Mouse (Mus musculus) retina, adult 2 months (tissue): ENCODE results near the gene Ntan1.
"Not testable (repeated sequence)": the region's sequence is repeated elsewhere in the genome, so short reads cannot be mapped to it uniquely, and the experiment has no call there.

Experiments used
- DNase-seq: peaks from one replicate; pipeline ENCODE4 v3.0.0-alpha.2; 2012; ENCODE audit warnings: low read depth, low spot score

The Ntan1 gene

GRCm38 (mm10) chr16:13830444-13830843, 11.8 kb downstream of the Ntan1 start:
- no peak for DNase-seq

- no peak for DNase-seq
Observed at GRCm38 (mm10) chr16:13831606-13832005, 13.0 kb downstream of the Ntan1 start.

GRCm38 (mm10) chr16:13834382-13834781, 15.7 kb downstream of the Ntan1 start:
- no peak for DNase-seq

- DNase-seq: no peak
Observed at GRCm38 (mm10) chr16:13840056-13840455, 21.4 kb downstream of the Ntan1 start.

GRCm38 (mm10) chr16:13840956-13841355, 22.3 kb downstream of the Ntan1 start:
- DNase-seq: no peak

GRCm38 (mm10) chr16:13845031-13845430, 26.4 kb downstream of the Ntan1 start:
- no peak for DNase-seq

- no peak for DNase-seq
Observed at GRCm38 (mm10) chr16:13846675-13847074, 28.0 kb downstream of the Ntan1 start.

- no peak for DNase-seq
Observed at GRCm38 (mm10) chr16:13848310-13848709, 29.7 kb downstream of the Ntan1 start.

GRCm38 (mm10) chr16:13851446-13851845, 32.8 kb downstream of the Ntan1 start:
- no peak for DNase-seq

- DNase-seq: no peak
Observed at GRCm38 (mm10) chr16:13853886-13854285, 35.2 kb downstream of the Ntan1 start.

- no peak for DNase-seq
Observed at GRCm38 (mm10) chr16:13866076-13866475, 47.4 kb downstream of the Ntan1 start.

- DNase-seq: no peak
Observed at GRCm38 (mm10) chr16:13866616-13867015, 48.0 kb downstream of the Ntan1 start.

- not testable (repeated sequence) for DNase-seq
Observed at GRCm38 (mm10) chr16:13867406-13867805, 48.8 kb downstream of the Ntan1 start.

GRCm38 (mm10) chr16:13867910-13868514, 49.4 kb downstream of the Ntan1 start:
- no peak for DNase-seq

- DNase-seq: no peak
Observed at GRCm38 (mm10) chr16:13875483-13875882, 56.8 kb downstream of the Ntan1 start.

- DNase-seq: no peak
Observed at GRCm38 (mm10) chr16:13883094-13883774, 64.6 kb downstream of the Ntan1 start.
